Comparison of ENCODE assay signal across 8 mouse cellular contexts in genomic region chr2:86464442-86465109, GRCm38 (mm10). TPM values are rescaled to one million over a fixed set of nuclear protein-coding genes. Genes with fewer than 3 reads are reported as not detected.
A peak's percentile ranks its signal among the peaks of the same experiment; 100 is the strongest.
DNase-seq lines count a peak whose midpoint lies in the region; ATAC-seq lines count a peak whose summit lies in the region.

No protein-coding gene starts in this region.

- no peaks in the 10 kb centered on the region for H3K4me1 ChIP-seq in midbrain, embryonic 15.5 days

- no peak overlapping the region for H3K9ac ChIP-seq in midbrain, embryonic 15.5 days

- no peaks in the 10 kb centered on the region for H3K9me3 ChIP-seq in midbrain, embryonic 15.5 days

- no peak overlapping the region for H3K4me3 ChIP-seq in midbrain, embryonic 15.5 days

- H3K4me2 ChIP-seq in midbrain, embryonic 15.5 days = peak overlapping the region; percentile 24

- intact Hi-C loops in left cerebral cortex, postnatal 4 days (cut with DNase I) = loop anchor here (2.0 to 10.0 kb wide), 2 partner anchors 740 to 1340 kb away; no protein-coding TSS in a partner anchor

- 35% methylated on average over 10 of the region's 10 CpGs for WGBS in midbrain, embryonic 15.5 days

- peak; percentile 24 to 76 for DNase-seq in adrenal gland, adult (ENCODE audit: inconsistent age in 2 of 2, low spot score in 1 of 2)
- DNase-seq in adrenal gland, postnatal 4 days (ENCODE audit: low spot score in 2 of 2) = no peak
- DNase-seq in cerebellum, postnatal 25 days = peak; percentile 28 to 54
- peak; percentile 2 to 60 for DNase-seq in heart, adult 18-20 months
- DNase-seq in kidney, adult 18-20 months = peak; percentile 57
- peak; percentile 43 for DNase-seq in left cerebral cortex, postnatal 4 days
- peak; percentile 3 for DNase-seq in telencephalon, adult 2 months (ENCODE audit: low read depth, low spot score)

- no peaks in the 10 kb centered on the region for H3K27me3 ChIP-seq in midbrain, embryonic 15.5 days (replicated peaks)

- ATAC-seq in midbrain, embryonic 15.5 days (replicated peaks) = peak; percentile 70; the same call in 1 of the 2 replicates

- no peak overlapping the region for H3K27ac ChIP-seq in midbrain, embryonic 15.5 days

- no peaks in the 10 kb centered on the region for H3K36me3 ChIP-seq in midbrain, embryonic 15.5 days (replicated peaks)

RNA-seq across cellular contexts. Expression of gene Olfr1066, which starts 8.5 kb away (rescaled TPM):
- not detected for total RNA-seq in adrenal gland, postnatal 4 days (2021)
- not detected for total RNA-seq in heart, adult 18-20 months (2021)
- total RNA-seq in left cerebral cortex, postnatal 4 days (2021) = not detected
- polyA plus RNA-seq in midbrain, embryonic 15.5 days (2015; fragmentation: Nextera tagmentation; extraction: Ambion mirVana) = not detected in 2 replicates

RNA-seq across cellular contexts. Expression of gene Olfr1065, which starts 14.2 kb away (rescaled TPM):
- not detected for total RNA-seq in adrenal gland, postnatal 4 days (2021)
- total RNA-seq in heart, adult 18-20 months (2021) = not detected
- not detected for total RNA-seq in left cerebral cortex, postnatal 4 days (2021)
- polyA plus RNA-seq in midbrain, embryonic 15.5 days (2015; fragmentation: Nextera tagmentation; extraction: Ambion mirVana) = not detected in 2 replicates

RNA-seq across cellular contexts. Expression of gene Olfr228, which starts 22.6 kb away (rescaled TPM):
- not detected for total RNA-seq in adrenal gland, postnatal 4 days (2021)
- not detected for total RNA-seq in heart, adult 18-20 months (2021)
- total RNA-seq in left cerebral cortex, postnatal 4 days (2021) = not detected
- not detected in 2 replicates for polyA plus RNA-seq in midbrain, embryonic 15.5 days (2015; fragmentation: Nextera tagmentation; extraction: Ambion mirVana)

RNA-seq across cellular contexts. Expression of gene Olfr1062, which starts 38.0 kb away (rescaled TPM):
- total RNA-seq in adrenal gland, postnatal 4 days (2021) = not detected
- total RNA-seq in heart, adult 18-20 months (2021) = not detected
- not detected for total RNA-seq in left cerebral cortex, postnatal 4 days (2021)
- not detected in 2 replicates for polyA plus RNA-seq in midbrain, embryonic 15.5 days (2015; fragmentation: Nextera tagmentation; extraction: Ambion mirVana)

RNA-seq across cellular contexts. Expression of gene Olfr1076, which starts 43.7 kb away (rescaled TPM):
- total RNA-seq in adrenal gland, postnatal 4 days (2021) = not detected
- total RNA-seq in heart, adult 18-20 months (2021) = not detected
- not detected for total RNA-seq in left cerebral cortex, postnatal 4 days (2021)
- polyA plus RNA-seq in midbrain, embryonic 15.5 days (2015; fragmentation: Nextera tagmentation; extraction: Ambion mirVana) = not detected in 2 replicates

Comparison
In these comparisons a context has a peak if more than half of its experiments do, and no peak if none do; other contexts are left out.
1. DNase-seq: peak in adrenal gland, adult (2 of 2), cerebellum, postnatal 25 days (2 of 2), heart, adult 18-20 months (2 of 2), kidney, adult 18-20 months (single experiment), left cerebral cortex, postnatal 4 days (single experiment) and telencephalon, adult 2 months (single experiment); none in adrenal gland, postnatal 4 days (0 of 2).